Mouse (Mus musculus): ENCODE data around the gene Pou5f1. TPM values are rescaled to one million over a fixed set of nuclear protein-coding genes. Genes with fewer than 3 reads are reported as not detected.
"Not testable (repeated sequence)": the region's sequence is repeated elsewhere in the genome, so short reads cannot be mapped to it uniquely, and the experiment has no call there.

The Pou5f1 gene
- not detected for polyA plus RNA-seq (2012; fragmentation: generic; extraction: Trizol)
- long read RNA-seq, experiment 1: 0 reads
- long read RNA-seq, experiment 2: 0 reads

DNA sequence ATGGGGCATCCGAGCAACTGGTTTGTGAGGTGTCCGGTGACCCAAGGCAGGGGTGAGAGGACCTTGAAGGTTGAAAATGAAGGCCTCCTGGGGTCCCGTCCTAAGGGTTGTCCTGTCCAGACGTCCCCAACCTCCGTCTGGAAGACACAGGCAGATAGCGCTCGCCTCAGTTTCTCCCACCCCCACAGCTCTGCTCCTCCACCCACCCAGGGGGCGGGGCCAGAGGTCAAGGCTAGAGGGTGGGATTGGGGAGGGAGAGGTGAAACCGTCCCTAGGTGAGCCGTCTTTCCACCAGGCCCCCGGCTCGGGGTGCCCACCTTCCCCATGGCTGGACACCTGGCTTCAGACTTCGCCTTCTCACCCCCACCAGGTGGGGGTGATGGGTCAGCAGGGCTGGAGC is at the start of gene Pou5f1:
Gene Pou5f1, plus strand, starts transcription at position 243 of the 400 bp plus-strand sequence.
- no peaks in the 10 kb centered on the region for H3K36me3 ChIP-seq (ENCODE audit: control insufficient read depth, insufficient read depth)
- no peaks in the 10 kb centered on the region for H3K79me3 ChIP-seq (ENCODE audit: low read depth)
- H3K27me3 ChIP-seq (ENCODE audit: control insufficient read depth, insufficient read depth, insufficient read length): peaks cover 3% of the 10 kb centered on the region
- TF ChIP-seq MYOG (IDR thresholded peaks at IDR 0.05; ENCODE audit: control insufficient read depth, extremely low read depth, insufficient read length) (no peak), USF1 (IDR thresholded peaks at IDR 0.05; ENCODE audit: low read depth) (no peak), CEBPB (IDR thresholded peaks at IDR 0.05; ENCODE audit: low read depth) (no peak), FOSL1 (IDR thresholded peaks at IDR 0.05; ENCODE audit: insufficient read depth, low read length, poor library complexity, severe bottlenecking) (no peak), CTCF (IDR thresholded peaks at IDR 0.05; ENCODE audit: control insufficient read depth, insufficient read depth, insufficient read length) (no peak), MAX (IDR thresholded peaks at IDR 0.05) (no peak), MYOD1 (IDR thresholded peaks at IDR 0.05; ENCODE audit: control insufficient read depth, insufficient read length, low read depth) (no peak)
- H3K4me3 ChIP-seq (ENCODE audit: insufficient read depth, poor library complexity, severe bottlenecking): no peak within 1 kb of the TSS
- no peak within 1 kb of the TSS for H3ac ChIP-seq (ENCODE audit: control insufficient read depth, insufficient read length, low read depth)
- H3K79me2 ChIP-seq (ENCODE audit: control insufficient read depth, insufficient read depth): no peaks in the 10 kb centered on the region

DNA sequence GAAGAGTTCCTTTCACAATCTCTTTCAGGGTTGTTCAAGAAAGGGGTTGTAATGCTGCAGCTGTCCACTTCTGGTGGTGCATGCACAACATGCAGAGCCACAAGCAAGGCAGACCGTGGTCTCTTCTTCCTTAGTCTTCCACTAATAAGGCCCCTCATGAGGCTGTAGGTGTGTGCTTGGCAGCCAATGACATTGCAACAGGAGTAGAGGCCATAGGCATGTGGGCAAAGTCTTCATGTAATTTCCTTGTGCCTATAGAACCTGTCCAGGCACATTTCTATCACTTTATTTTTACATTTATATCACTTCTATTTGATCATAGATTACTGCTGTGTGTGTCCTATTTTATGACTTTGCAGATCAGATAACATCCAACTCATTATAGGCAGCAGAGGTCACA is 47.6 kb upstream of the Pou5f1 start:
- not testable (repeated sequence) for H3K79me2 ChIP-seq (ENCODE audit: control insufficient read depth, insufficient read depth); H3K36me3 ChIP-seq (ENCODE audit: control insufficient read depth, insufficient read depth); H3K27me3 ChIP-seq (ENCODE audit: control insufficient read depth, insufficient read depth, insufficient read length); H3ac ChIP-seq (ENCODE audit: control insufficient read depth, insufficient read length, low read depth); H3K4me3 ChIP-seq (ENCODE audit: insufficient read depth, poor library complexity, severe bottlenecking); H3K79me3 ChIP-seq (ENCODE audit: low read depth)

- H3K36me3 ChIP-seq (ENCODE audit: control insufficient read depth, insufficient read depth); H3K27me3 ChIP-seq (ENCODE audit: control insufficient read depth, insufficient read depth, insufficient read length); H3ac ChIP-seq (ENCODE audit: control insufficient read depth, insufficient read length, low read depth); H3K79me3 ChIP-seq (ENCODE audit: low read depth); H3K79me2 ChIP-seq (ENCODE audit: control insufficient read depth, insufficient read depth); H3K4me3 ChIP-seq (ENCODE audit: insufficient read depth, poor library complexity, severe bottlenecking): not testable (repeated sequence)
Measured at GRCm38 (mm10) chr17:35460513-35461341, 45.1 kb upstream of the Pou5f1 start.

- peaks cover 13% of the 10 kb centered on the region for H3K27me3 ChIP-seq (ENCODE audit: control insufficient read depth, insufficient read depth, insufficient read length)
- H3K79me3 ChIP-seq (ENCODE audit: low read depth); H3K36me3 ChIP-seq (ENCODE audit: control insufficient read depth, insufficient read depth); H3ac ChIP-seq (ENCODE audit: control insufficient read depth, insufficient read length, low read depth); H3K79me2 ChIP-seq (ENCODE audit: control insufficient read depth, insufficient read depth); H3K4me3 ChIP-seq (ENCODE audit: insufficient read depth, poor library complexity, severe bottlenecking): not testable (repeated sequence)
Measured at GRCm38 (mm10) chr17:35465651-35466050, 40.2 kb upstream of the Pou5f1 start.

- H3K4me3 ChIP-seq (ENCODE audit: insufficient read depth, poor library complexity, severe bottlenecking); H3ac ChIP-seq (ENCODE audit: control insufficient read depth, insufficient read length, low read depth); H3K79me2 ChIP-seq (ENCODE audit: control insufficient read depth, insufficient read depth); H3K36me3 ChIP-seq (ENCODE audit: control insufficient read depth, insufficient read depth); H3K79me3 ChIP-seq (ENCODE audit: low read depth): not testable (repeated sequence)
- H3K27me3 ChIP-seq (ENCODE audit: control insufficient read depth, insufficient read depth, insufficient read length): peaks cover 17% of the 10 kb centered on the region
Measured at GRCm38 (mm10) chr17:35468936-35469335, 36.9 kb upstream of the Pou5f1 start.

- Histone ChIP-seq H3K4me3 (ENCODE audit: insufficient read depth, poor library complexity, severe bottlenecking) (no peak within 1 kb of the TSS), H3K36me3 (ENCODE audit: control insufficient read depth, insufficient read depth) (no peaks in the 10 kb centered on the region)
- no peak for TF ChIP-seq CEBPB (IDR thresholded peaks at IDR 0.05; ENCODE audit: low read depth)
- no peak for TF ChIP-seq MYOD1 (IDR thresholded peaks at IDR 0.05; ENCODE audit: control insufficient read depth, insufficient read length, low read depth)
- TF ChIP-seq CTCF (IDR thresholded peaks at IDR 0.05; ENCODE audit: control insufficient read depth, insufficient read depth, insufficient read length): no peak
- no peak for TF ChIP-seq MAX (IDR thresholded peaks at IDR 0.05)
- TF ChIP-seq MYOG (IDR thresholded peaks at IDR 0.05; ENCODE audit: control insufficient read depth, extremely low read depth, insufficient read length): no peak
- no peak for TF ChIP-seq USF1 (IDR thresholded peaks at IDR 0.05; ENCODE audit: low read depth)
- no peak for TF ChIP-seq FOSL1 (IDR thresholded peaks at IDR 0.05; ENCODE audit: insufficient read depth, low read length, poor library complexity, severe bottlenecking)
Measured at GRCm38 (mm10) chr17:35469842-35470751, 35.7 kb upstream of the Pou5f1 start, which contains the start of gene H2-Q10. Gene H2-Q10 (plus strand): TSS chr17:35470089.

More at GRCm38 (mm10) chr17:35469842-35470751, 35.7 kb upstream of the Pou5f1 start, which contains the start of gene H2-Q10:
- no peak within 1 kb of the TSS for H3ac ChIP-seq (ENCODE audit: control insufficient read depth, insufficient read length, low read depth)
- no peaks in the 10 kb centered on the region for H3K79me2 ChIP-seq (ENCODE audit: control insufficient read depth, insufficient read depth)
- H3K27me3 ChIP-seq (ENCODE audit: control insufficient read depth, insufficient read depth, insufficient read length): peaks cover 17% of the 10 kb centered on the region
- H3K79me3 ChIP-seq (ENCODE audit: low read depth): no peaks in the 10 kb centered on the region

Data from C2C12 (cell line).